In genomic region chr1:42703424-42703823, GRCm38 (mm10) we compare ENCODE assay signal across 16 mouse cellular contexts. TPM values are rescaled to one million over a fixed set of nuclear protein-coding genes. Genes with fewer than 3 reads are reported as not detected.
DNase-seq lines count a peak whose midpoint lies in the region; ATAC-seq and TF ChIP-seq lines count a peak whose summit lies in the region.
"Had no signal": no experiment of that assay in that cellular context is flagged by ENCODE, and none has a peak within 500 bp of the region (broad histone marks: within the 10 kb centered on the region; RNA-seq: fewer than 3 reads in every experiment).

No protein-coding gene starts in this region.

- no peaks in the 10 kb centered on the region; the same call in 1 of the 2 replicates for H3K36me3 ChIP-seq in kidney, adult 2 months (ENCODE audit: control insufficient read depth, insufficient read depth, low read length)
- peaks cover 9% of the 10 kb centered on the region; the same call in 1 of the 2 replicates for H3K36me3 ChIP-seq in forebrain, postnatal 0 days (ENCODE audit: insufficient read depth)
- H3K36me3 ChIP-seq in limb, embryonic 10.5 days = no peaks in the 10 kb centered on the region
- H3K36me3 ChIP-seq in neural tube, embryonic 14.5 days (ENCODE audit: control insufficient read depth, insufficient read depth, low read length) = no peaks in the 10 kb centered on the region
- H3K36me3 ChIP-seq: heart, embryonic 12.5 days; limb, embryonic 13.5 days; stomach, embryonic 15.5 days had no signal

- peak overlapping the region; percentile 88 for H3K4me2 ChIP-seq in forebrain, postnatal 0 days (ENCODE audit: low read depth)
- H3K4me2 ChIP-seq in neural tube, embryonic 14.5 days (ENCODE audit: low read depth, low read length) = peak overlapping the region; percentile 39
- H3K4me2 ChIP-seq: heart, embryonic 12.5 days; lung, embryonic 14.5 days; stomach, embryonic 15.5 days had no signal

- peaks cover 5% of the 10 kb centered on the region; the same call in 1 of the 2 replicates for H3K27me3 ChIP-seq in kidney, adult 2 months (replicated peaks; ENCODE audit: control insufficient read depth, insufficient read depth, low read length)
- no peaks in the 10 kb centered on the region for H3K27me3 ChIP-seq in forebrain, postnatal 0 days (ENCODE audit: insufficient read depth, low read length)
- H3K27me3 ChIP-seq in limb, embryonic 10.5 days (ENCODE audit: low read depth, poor library complexity, severe bottlenecking) = peaks cover 100% of the 10 kb centered on the region
- no peaks in the 10 kb centered on the region for H3K27me3 ChIP-seq in neural tube, embryonic 14.5 days (ENCODE audit: control insufficient read depth, insufficient read depth, low read length)

- peaks cover under 1% of the 10 kb centered on the region; the same call in 1 of the 2 replicates for H3K4me1 ChIP-seq in kidney, adult 2 months (ENCODE audit: control insufficient read depth, insufficient read depth, low read length)
- H3K4me1 ChIP-seq in forebrain, postnatal 0 days (ENCODE audit: insufficient read depth) = peaks cover 34% of the 10 kb centered on the region
- H3K4me1 ChIP-seq in limb, embryonic 10.5 days = peaks cover 23% of the 10 kb centered on the region
- H3K4me1 ChIP-seq in neural tube, embryonic 14.5 days (ENCODE audit: control insufficient read depth, insufficient read depth, low read length) = peaks cover 17% of the 10 kb centered on the region

- H3K4me3 ChIP-seq in kidney, adult 2 months (ENCODE audit: insufficient read depth, low read depth, low read length) = peak overlapping the region; percentile 19; the same call in 1 of the 2 replicates
- H3K4me3 ChIP-seq in forebrain, postnatal 0 days (ENCODE audit: low read depth, low read length) = peak overlapping the region; percentile 39
- H3K4me3 ChIP-seq in limb, embryonic 10.5 days = no peak overlapping the region
- peak overlapping the region; percentile 23 for H3K4me3 ChIP-seq in neural tube, embryonic 14.5 days (ENCODE audit: low read depth, low read length)
- H3K4me3 ChIP-seq: heart, embryonic 12.5 days; limb, embryonic 13.5 days; myocyte; stomach, embryonic 15.5 days had no signal

- no peak for TF ChIP-seq CTCF in kidney, adult 2 months (conservative IDR thresholded peaks at IDR 0.05; ENCODE audit: insufficient read depth, insufficient read length, low read depth, low read length)
- no peak for TF ChIP-seq CTCF in forebrain, postnatal 0 days (IDR thresholded peaks at IDR 0.05; ENCODE audit: low read depth)

- peak; percentile 52 for DNase-seq in kidney, adult 2 months
- DNase-seq in kidney, postnatal 14 days = no peak
- DNase-seq in forebrain, postnatal 0 days = peak; percentile 65
- peak; percentile 50 for DNase-seq in limb, embryonic 10.5 days (ENCODE audit: low spot score)
- DNase-seq in layer of hippocampus, adult 8-10 months (ENCODE audit: low spot score in 2 of 2) = no peak
- no peak for DNase-seq in heart, postnatal 4 days
- no peak for DNase-seq in right cerebral cortex, postnatal 25 days
- DNase-seq: cerebellum, adult 2 months; lung, embryonic 14.5 days had no signal

- peak overlapping the region; percentile 61 for H3K9ac ChIP-seq in forebrain, postnatal 0 days
- H3K9ac ChIP-seq in neural tube, embryonic 14.5 days (replicated peaks; ENCODE audit: low read depth, low read length) = peak overlapping the region; percentile 37; the same call in 1 of the 2 replicates
- H3K9ac ChIP-seq: heart, embryonic 12.5 days; limb, embryonic 13.5 days; lung, embryonic 14.5 days; stomach, embryonic 15.5 days had no signal

- WGBS in kidney, adult 2 months = 12% methylated on average over 7 of the region's 7 CpGs
- WGBS in forebrain, postnatal 0 days = 6% methylated on average over 7 of the region's 7 CpGs
- WGBS in limb, embryonic 10.5 days = 1% methylated on average over 7 of the region's 7 CpGs
- WGBS in neural tube, embryonic 14.5 days = 4% methylated on average over 7 of the region's 7 CpGs

- no peaks in the 10 kb centered on the region for H3K9me3 ChIP-seq in forebrain, postnatal 0 days (ENCODE audit: low read length)
- H3K9me3 ChIP-seq in limb, embryonic 10.5 days (replicated peaks) = no peaks in the 10 kb centered on the region
- H3K9me3 ChIP-seq in neural tube, embryonic 14.5 days (ENCODE audit: control insufficient read depth, low read length) = no peaks in the 10 kb centered on the region
- H3K9me3 ChIP-seq: heart, embryonic 12.5 days; limb, embryonic 13.5 days; stomach, embryonic 15.5 days had no signal

- peak overlapping the region; percentile 93 for H3K27ac ChIP-seq in kidney, adult 2 months (ENCODE audit: insufficient read depth, low read depth, low read length)
- peak overlapping the region; percentile 66 for H3K27ac ChIP-seq in forebrain, postnatal 0 days (ENCODE audit: low read depth, low read length)
- H3K27ac ChIP-seq in limb, embryonic 10.5 days = no peak overlapping the region
- H3K27ac ChIP-seq in neural tube, embryonic 14.5 days (ENCODE audit: low read depth, low read length) = peak overlapping the region; percentile 52; the same call in 1 of the 2 replicates
- H3K27ac ChIP-seq: limb, embryonic 13.5 days; stomach, embryonic 15.5 days had no signal

- peak; percentile 12 for ATAC-seq in forebrain, postnatal 0 days
- ATAC-seq in neural tube, embryonic 14.5 days (ENCODE audit: low read depth) = 0 out of 2 replicates have a peak, but pooled peaks have one; percentile 4
- ATAC-seq: intestine, postnatal 0 days had no signal

- TF ChIP-seq POLR2A in kidney, adult 2 months (IDR thresholded peaks at IDR 0.05; ENCODE audit: low read depth, low read length) = no peak

RNA-seq across cellular contexts. Expression of gene Pou3f3, which starts 7.9 kb away (rescaled TPM):
- polyA plus RNA-seq in kidney, adult 2 months (2012; rRNA removed) = 14.4 and 18.0 TPM in 2 replicates
- 76.9 and 81.4 TPM in 2 replicates for total RNA-seq in forebrain, postnatal 0 days (2014; rRNA removed)
- polyA plus RNA-seq in forebrain, postnatal 0 days (2015; fragmentation: Nextera tagmentation; extraction: Ambion mirVana) = 22.7 and 28.0 TPM in 2 replicates
- 0.11 TPM in 1 of 2 replicates, not detected in the other for polyA plus RNA-seq in limb, embryonic 10.5 days (2016; fragmentation: Nextera tagmentation; extraction: Ambion mirVana)
- 10.4 and 11.0 TPM in 2 replicates for polyA plus RNA-seq in neural tube, embryonic 14.5 days (2014; fragmentation: Nextera tagmentation; extraction: Ambion mirVana)
- 10 to 100 TPM; 52.0 to 63.0 (median 56.3) TPM for total RNA-seq in layer of hippocampus, adult 8-10 months (2022)
- under 1 TPM in 1 of 2 experiments, not detected in 1; 0.02 TPM for total RNA-seq in heart, postnatal 4 days (2021)
- polyA plus RNA-seq: C2C12, myocyte had no signal

Comparison
In these comparisons a context has a peak if more than half of its experiments do, and no peak if none do; other contexts are left out.
1. DNase-seq: peak in kidney, adult 2 months (single experiment), forebrain, postnatal 0 days (single experiment) and limb, embryonic 10.5 days (single experiment); none in kidney, postnatal 14 days (single experiment), layer of hippocampus, adult 8-10 months (0 of 2), heart, postnatal 4 days (single experiment) and right cerebral cortex, postnatal 25 days (single experiment).
2. RNA of gene Pou3f3, which starts 7.9 kb away (polyA plus RNA-seq): 22.7 to 28.0 TPM in forebrain, postnatal 0 days, 14.4 to 18.0 TPM in kidney, adult 2 months and 10.4 to 11.0 TPM in neural tube, embryonic 14.5 days; 0.11 TPM in limb, embryonic 10.5 days; every median in the first group is over 10 times any median in the second.